Mouse (Mus musculus): ENCODE data around the gene Btbd9. TPM values are rescaled to one million over a fixed set of nuclear protein-coding genes. Genes with fewer than 3 reads are reported as not detected.

Btbd9 gene
- total RNA-seq, 2 experiments from 2014 or later, result 9.7 to 14.8 TPM

DNA sequence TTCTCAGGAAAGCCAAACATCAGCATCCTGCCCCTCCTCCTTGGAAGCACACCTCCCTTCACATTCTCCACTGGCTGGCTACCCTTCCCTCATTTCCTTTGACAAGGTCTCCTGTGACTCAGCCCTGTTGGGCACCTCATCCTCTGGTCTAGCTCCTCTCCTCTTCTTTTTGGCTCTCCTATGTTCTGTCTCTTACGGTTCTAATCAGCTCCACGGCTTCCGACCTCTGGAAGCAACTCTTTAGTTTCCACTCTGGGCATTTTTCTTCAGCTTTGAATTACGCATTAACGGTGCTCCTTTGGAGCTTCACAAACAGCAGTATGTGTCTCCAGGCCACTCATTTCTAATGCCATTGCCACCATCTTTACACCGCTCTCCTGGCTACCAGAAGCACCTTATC is 82.8 kb downstream of the Btbd9 start:
- DNase-seq, result no peak
- intact Hi-C loops (cut with DNase I; ENCODE audit: low total_unique reads), result no loop called here

DNA sequence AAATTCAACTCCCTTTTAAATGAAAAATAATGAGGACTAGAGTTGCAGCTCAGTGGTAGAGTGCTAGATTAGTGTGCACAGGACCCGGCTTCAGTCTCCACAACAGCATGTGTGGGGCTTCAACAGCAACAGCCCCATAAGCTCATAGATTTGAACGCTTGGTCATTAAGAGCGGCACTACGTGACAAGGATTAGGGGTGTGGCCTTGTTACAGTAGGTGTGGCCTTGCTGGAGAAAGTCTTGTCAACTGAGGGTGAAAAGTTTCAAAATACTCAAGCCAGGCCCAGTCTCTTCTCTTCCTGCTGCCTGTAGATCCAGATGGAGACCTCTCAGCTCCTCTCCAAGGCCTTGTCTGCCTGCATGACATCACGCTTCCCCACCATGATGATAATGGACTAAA is 84.1 kb downstream of the Btbd9 start:
- no peak for DNase-seq
- intact Hi-C loops (cut with DNase I; ENCODE audit: low total_unique reads), result no loop called here

DNA sequence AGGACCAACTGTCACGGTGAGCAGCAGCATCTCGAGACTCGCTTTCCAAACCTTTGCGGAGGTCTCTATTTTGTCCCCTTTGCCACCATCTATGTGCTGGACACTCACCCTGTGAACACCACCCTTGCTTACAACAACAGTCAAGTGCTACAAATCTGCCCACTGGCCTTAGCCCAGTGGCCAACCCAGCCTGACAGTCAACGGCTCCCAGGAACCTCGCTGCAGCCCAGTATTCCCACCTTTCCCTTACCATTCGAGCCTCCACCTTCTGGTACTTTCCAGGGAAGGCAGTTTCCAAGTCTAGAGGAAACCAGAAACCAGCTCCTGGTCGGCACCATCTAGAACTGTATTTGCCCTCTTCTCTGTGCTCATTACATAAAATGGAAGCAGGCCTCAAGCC is 84.7 kb downstream of the Btbd9 start:
- no peak for DNase-seq
- intact Hi-C loops (cut with DNase I; ENCODE audit: low total_unique reads), result no loop called here

DNA sequence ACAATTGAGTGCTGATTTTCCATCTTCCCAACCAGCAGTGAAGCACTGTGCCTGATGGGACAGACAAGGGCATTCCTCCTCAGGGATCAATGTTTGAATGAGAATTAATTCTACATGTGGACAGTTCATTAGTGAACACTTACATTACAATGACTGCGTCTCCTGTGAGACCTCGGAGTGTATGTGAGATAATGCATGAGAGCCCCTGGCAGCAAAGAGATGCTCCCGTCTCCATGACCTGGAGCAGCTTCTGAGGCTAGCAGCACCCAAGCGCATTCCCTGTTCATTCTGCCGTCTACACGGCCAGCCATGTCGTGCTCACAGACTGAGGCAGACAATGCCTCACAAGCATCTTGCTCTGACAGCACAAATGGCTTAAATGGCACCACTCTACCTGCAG is 85.7 kb downstream of the Btbd9 start:
- intact Hi-C loops (cut with DNase I; ENCODE audit: low total_unique reads), result no loop called here
- no peak for DNase-seq

DNA sequence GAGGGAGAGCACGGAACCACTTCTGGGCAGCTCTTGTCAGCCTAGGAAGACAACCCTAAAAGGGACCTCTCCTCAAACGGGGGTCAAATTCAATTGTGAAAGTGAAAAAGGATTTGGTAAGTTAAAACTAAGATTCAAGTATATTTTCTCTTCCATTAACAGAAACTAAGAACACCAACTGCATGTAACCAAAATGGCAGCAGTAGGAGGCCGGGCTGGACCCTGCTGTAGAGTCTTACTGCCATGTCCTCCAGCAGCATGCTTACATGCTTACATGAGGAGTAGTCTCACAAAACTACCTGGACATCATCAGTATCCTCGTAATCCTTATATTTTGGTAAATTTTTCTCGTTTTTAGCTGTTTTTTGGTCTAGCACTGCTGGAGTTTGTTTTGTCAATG is 86.2 kb downstream of the Btbd9 start:
- intact Hi-C loops (cut with DNase I; ENCODE audit: low total_unique reads), result no loop called here
- no peak for DNase-seq

DNA sequence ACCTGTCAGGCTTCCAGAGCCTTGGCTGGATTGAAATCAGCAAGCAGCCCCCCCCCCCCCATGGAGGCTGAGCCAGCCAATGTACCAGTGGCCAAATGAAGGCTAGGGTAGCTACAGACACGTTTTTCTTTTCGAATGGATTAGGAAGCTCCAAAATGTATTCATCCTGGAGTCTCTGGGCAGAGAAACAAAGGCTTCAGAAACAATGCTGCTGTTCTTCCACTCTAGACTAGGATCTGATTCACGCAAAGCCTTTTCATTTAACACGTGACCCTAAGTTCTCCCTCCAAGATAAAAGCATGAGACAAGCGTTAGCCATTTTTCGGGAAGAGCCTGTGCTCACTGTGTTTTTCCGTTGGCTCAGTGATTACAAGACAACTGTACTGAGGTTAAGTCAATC is 86.7 kb downstream of the Btbd9 start:
- DNase-seq, result no peak
- intact Hi-C loops (cut with DNase I; ENCODE audit: low total_unique reads), result no loop called here

DNA sequence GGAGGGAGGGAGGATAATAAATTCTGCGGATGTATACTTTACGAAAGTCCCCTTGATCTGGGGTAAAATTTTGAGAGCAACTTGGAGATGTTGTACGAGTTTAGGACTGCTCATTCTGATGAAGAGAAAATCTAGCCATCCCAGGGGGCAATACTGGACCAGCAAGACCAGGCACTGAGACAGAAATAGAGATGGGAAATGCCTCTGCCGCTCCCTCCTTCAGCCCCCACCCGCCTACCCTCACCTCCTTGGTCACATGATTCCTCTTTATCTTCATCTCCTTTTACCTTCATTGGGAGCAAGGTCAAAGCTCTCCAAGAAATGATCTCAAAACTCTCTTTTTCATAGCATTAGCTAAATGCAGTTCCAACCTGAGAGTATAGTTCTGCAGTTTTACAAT is 88.6 kb downstream of the Btbd9 start:
- intact Hi-C loops (cut with DNase I; ENCODE audit: low total_unique reads), result no loop called here
- no peak for DNase-seq

DNA sequence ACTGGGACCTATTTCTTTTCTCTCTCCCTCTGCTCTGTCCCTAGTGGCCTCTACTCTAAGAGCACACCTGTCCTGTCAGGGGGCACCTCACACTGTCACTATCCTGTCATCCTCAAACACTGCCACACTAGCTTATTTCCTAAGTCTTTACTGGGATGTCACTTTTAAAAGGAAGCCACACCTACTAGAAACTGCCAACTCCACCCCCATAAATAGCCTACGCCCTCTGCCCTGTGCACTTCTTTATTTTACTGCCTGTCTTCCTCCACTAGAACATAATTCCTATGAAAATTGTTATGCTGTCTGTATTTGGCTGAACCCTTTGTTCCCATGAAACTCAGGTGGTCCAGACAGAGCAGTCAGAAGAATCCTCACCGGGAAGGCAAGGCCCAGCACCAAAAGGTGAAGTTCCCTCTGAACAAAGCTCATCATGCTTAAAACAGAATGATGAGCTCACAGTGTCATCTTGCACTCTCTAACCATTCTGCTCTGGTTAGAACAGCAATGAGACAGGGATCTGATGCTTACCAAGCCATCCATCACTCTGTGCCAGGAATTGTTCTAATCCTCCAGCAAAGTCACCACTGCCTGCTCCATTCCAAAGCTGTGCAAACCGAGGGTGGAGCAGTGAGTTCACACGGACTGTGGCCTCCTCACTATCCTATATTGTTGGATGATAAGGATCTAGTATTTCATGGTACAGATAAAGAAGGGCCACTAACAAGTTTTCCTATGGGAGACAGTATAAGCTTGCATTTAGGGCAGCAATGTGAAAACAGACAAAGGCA is 91.0 kb downstream of the Btbd9 start:
- intact Hi-C loops (cut with DNase I; ENCODE audit: low total_unique reads), result no loop called here
- no peak for DNase-seq

DNA sequence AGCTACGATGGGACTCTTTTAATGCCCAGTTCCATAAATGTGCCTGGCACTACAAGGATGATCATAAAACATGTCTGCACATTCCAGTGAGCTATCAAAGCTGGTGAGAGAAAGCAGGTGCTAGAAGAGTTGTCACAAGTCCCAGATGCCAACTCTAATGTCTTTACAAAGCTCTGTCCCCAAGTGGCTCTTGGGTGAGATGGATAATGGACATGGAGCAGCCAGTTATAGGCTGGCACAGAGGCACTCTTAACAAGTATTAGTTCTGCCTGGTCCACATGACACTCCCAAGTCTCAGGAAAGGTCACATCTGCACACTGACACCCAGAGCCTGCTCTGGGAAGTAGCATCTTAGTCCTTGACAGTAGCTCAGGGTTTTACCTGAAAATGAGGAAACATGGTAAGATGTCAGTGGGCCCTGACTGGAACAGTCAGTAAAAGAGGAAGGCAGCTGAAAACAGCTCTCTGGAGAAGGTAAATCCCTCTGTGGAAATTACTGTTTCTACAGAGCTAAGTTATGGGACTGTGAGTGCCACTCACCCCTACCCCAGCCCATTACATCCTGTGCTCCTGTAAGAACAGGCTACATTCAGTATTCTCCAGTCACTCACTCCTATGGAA is 91.7 kb downstream of the Btbd9 start:
- no peak for DNase-seq
- intact Hi-C loops (cut with DNase I; ENCODE audit: low total_unique reads), result no loop called here

DNA sequence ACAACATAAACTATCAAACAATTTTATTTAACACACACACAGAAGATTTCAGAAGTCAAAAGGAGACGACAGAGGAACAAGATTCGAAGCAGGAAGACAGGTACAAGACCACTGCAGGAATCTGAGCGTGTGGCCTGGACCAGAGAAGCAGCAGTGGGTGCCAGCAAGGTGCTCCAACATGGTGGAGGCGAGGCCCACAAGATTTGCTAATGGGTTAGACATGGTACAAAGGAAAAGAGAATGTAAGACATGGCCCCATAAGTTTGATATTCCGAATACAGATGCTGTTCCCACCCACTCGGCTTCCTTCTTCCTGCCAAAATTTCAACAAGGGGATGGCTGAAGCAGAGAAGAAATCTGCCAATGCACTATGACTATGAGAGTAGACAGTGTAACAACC is 94.5 kb downstream of the Btbd9 start:
- no peak for DNase-seq
- intact Hi-C loops (cut with DNase I; ENCODE audit: low total_unique reads), result no loop called here

DNA sequence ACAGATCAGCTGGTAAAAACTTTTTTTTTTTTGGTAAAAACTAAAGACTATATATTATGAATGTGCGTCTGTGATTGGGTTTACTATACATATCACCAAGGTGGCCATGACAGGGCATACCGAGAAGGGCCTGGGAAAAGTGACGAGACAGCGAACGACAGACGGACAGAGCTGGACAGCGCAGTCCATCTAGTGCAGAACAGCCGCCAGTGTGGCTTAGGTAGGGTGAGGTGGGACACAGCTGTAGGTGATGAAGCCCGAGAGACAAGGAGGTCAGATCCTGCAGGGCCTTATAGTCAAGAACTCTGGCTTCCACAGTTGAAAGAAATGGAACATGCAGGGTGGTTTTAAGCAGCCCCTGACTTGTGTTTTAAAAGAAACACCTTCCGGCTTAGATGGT is 94.9 kb downstream of the Btbd9 start:
- no peak for DNase-seq
- intact Hi-C loops (cut with DNase I; ENCODE audit: low total_unique reads), result no loop called here

DNA sequence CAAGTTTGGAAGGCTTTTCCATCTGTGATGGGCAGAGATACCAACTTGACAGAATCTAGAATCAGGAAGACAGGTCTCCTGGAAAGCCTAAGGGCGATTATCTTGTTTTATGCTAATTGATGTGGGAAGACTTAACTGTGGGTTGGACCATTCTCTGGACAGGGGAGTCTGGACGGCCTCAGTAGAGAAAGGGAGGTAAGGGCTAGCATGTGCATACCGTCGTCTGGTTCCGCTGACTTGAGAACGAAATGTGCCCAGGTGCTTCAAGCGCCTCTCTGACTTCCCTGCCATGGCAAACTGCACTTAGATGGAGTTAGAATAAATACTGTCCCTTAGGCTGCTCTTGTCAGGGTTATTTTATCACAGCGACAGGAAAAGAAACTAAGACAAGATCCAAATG is 95.9 kb downstream of the Btbd9 start:
- DNase-seq, result no peak
- intact Hi-C loops (cut with DNase I; ENCODE audit: low total_unique reads), result no loop called here

DNA sequence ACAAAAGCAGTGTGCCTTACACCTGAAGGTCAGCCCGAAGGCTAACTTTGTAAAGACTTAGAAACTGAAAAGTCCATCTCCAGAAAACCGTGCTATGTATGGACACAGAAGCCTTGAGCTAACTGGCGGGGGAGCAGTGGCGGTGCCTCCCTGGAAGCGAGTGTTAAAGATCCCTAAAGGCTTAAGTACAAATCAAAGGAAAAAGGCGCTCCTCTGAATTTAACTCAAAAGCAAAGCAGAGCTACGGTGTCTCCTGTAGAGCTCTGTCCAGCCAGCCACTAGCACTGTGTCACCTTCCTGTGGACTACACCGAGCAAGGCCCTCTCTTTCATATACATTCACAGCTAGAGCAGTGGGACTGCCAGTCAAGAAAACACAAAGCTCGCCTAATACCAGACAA is 98.1 kb downstream of the Btbd9 start:
- intact Hi-C loops (cut with DNase I; ENCODE audit: low total_unique reads), result no loop called here
- no peak for DNase-seq

DNA sequence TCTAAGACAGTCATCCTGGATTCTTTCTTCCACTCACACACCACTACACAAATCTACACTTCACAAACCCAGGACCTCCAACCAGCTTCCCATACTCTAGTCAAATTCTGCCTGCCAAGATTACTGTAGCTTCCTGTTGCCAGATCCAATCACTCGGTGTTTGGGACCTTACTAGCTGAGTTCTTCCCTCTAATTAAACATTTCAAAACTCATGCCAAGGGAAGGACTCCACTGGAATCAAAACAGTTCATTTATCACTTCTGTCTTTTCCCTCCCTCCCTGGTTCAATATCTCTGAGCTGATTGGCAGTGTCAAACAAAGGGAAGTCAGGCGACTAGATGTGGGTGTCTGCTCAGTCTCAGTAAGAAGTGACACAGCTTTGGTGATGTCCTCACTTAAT is 101.7 kb downstream of the Btbd9 start:
- intact Hi-C loops (cut with DNase I; ENCODE audit: low total_unique reads), result no loop called here
- DNase-seq, result no peak

DNA sequence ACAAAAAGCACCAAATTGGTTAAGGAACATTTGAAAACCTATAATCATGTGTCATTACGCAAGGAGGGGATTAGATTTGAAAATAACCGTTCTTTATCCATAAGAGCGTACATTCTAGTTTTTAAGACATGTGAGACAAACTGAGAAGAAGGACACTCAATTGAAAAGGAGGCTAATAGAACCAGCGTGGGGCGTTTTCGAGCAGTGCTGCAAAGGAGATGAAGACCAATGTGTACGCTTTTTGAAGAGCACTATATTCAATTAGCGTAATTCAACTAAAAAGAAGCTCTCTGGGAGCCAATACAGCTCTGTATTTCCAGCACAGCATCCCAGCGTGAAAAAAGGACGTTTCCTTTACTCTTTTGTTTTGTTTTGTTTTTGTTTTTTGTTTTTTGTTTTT is 103.5 kb downstream of the Btbd9 start:
- intact Hi-C loops (cut with DNase I; ENCODE audit: low total_unique reads), result no loop called here
- DNase-seq, result no peak

DNA sequence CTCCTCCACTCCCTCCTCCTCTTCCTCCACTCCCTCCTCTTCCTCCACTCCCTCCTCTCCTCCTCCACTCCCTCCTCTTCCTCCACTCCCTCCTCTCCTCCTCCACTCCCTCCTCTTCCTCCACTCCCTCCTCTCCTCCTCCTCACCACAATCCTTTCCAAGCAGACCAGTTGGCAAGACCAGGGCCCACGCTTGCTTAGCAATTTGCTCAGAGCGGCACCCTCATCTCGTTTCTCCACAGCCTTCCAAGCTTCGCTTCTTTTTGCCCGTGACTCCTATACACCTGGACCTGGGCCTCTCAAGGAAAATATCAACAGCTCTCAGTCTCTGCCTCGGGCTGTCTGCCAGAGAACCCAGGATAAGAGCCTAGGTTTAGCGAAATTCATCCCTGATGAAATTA is 104.8 kb downstream of the Btbd9 start:
- no peak for DNase-seq
- intact Hi-C loops (cut with DNase I; ENCODE audit: low total_unique reads), result no loop called here

DNA sequence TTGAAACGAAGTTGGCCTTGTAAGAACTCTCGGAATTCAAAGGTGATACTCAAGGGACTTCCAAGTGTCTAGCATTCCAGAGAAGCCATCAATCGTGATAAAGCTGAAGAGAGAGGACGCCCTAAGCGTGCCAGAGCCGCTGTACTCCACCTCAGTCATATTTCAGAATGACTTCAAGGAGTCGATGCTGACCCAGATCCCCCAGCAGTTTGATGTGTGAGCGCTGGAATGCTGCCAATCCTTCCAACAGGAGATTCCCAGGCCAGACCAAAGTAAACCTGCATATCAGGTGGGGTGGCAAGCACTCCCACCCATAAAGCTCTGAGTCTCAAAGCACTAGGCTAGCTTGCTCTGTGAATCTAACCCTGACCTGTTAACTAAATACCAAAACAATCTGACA is 105.5 kb downstream of the Btbd9 start:
- DNase-seq, result no peak
- intact Hi-C loops (cut with DNase I; ENCODE audit: low total_unique reads), result no loop called here

DNA sequence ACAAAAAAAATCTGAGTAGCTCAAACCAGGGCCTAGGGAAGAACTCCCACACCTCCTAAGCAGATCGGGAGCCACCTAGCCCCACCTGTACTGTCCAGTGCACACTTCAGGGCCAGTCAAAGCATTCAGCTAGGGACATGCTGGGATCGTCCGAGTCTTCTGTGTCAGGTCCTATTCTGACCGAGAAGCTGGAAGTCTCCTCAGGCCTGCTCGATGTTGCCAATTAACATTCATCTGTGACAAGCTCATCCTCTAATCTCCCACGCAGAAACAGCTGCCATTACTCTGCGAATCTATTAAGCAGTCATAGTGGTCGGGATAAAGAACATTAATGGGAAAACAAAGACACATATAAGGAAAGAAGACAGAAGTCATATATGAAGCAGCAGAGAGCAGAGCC is 106.0 kb downstream of the Btbd9 start:
- DNase-seq, result no peak
- intact Hi-C loops (cut with DNase I; ENCODE audit: low total_unique reads), result no loop called here

DNA sequence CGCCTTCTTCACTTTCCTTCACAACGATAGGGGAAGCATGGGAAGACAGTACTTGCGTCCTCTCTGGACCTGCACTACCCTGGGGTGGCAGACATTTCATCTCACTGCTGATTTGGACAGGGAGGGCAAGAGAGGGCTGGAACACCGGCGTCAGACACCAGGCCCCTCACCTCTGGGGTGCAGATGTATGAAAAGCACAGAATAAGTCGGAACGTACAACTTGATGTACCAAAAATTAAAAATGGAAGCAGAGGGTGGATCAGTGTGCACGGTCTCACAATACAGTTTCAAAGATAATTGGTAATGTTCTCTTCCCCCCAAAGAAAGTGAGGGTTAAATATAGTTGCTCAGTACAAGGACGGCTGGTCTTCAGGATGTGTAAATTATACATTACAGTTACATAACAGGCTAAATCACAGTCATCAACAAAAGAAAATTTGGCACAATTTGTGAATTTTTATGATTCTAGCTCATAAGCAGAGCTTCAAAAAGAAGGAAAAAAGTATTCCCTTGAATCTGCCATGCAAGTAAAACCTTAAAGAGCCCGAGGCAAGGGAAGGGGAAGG is 106.7 kb downstream of the Btbd9 start:
- no peak for DNase-seq
- intact Hi-C loops (cut with DNase I; ENCODE audit: low total_unique reads), result no loop called here

DNA sequence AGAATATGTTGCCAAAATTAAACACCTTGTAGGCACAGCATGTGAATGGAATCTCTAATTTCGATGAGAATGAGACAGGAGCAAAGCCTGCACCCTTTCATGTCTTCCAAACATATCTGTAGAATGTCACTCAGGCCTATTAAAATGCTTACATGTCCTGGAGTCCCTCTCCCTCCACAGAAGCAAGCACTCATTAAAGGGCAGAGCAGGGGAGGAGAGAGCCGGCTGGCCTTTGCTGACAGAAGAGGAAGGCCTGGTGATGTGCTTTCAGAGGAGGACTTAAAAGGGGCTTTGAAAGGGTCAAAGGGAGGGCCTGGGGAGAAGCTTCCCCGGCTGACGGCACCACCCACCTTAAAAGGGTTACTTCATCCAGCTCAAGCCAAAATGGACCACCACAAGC is 107.9 kb downstream of the Btbd9 start:
- no peak for DNase-seq
- intact Hi-C loops (cut with DNase I; ENCODE audit: low total_unique reads), result no loop called here

DNA sequence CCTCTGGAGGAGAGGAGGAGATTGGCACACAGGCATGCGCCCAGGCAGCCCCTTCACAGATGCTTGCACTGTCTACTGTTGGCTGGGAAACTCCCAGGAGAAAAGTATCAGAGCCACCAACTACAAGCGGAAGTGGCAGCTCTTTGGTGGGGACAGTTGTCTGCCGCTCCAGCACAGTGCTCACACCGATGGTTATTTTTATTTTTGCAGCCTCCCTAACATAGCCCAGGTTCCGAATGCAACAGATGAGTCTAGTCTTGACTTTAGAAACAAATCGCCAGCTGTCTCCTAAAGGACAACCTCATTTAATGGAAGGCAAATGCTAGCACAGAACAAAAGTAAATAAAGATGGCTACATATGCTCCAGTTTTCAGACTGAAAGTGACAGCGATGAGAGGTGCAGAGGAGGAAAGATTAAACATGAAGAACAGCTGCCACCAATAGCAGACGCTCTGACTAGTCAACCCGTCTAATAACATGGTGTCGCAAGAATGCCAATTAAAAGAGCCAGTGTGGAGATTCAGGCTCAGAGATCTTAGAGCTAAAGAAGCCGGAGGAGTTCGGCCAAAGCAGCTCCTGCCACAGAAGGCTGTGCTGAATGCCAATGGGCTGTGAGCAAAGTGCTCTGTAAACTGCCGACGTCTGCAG is 108.6 kb downstream of the Btbd9 start:
- no peak for DNase-seq
- intact Hi-C loops (cut with DNase I; ENCODE audit: low total_unique reads), result no loop called here
